Mouse (Mus musculus): Measurements from ENCODE around the gene Thbs2. TPM values are rescaled to one million over a fixed set of nuclear protein-coding genes. Genes with fewer than 3 reads are reported as not detected.

Gene Thbs2
- not detected for polyA plus RNA-seq (2017; shearing (Covaris generic))

DNA sequence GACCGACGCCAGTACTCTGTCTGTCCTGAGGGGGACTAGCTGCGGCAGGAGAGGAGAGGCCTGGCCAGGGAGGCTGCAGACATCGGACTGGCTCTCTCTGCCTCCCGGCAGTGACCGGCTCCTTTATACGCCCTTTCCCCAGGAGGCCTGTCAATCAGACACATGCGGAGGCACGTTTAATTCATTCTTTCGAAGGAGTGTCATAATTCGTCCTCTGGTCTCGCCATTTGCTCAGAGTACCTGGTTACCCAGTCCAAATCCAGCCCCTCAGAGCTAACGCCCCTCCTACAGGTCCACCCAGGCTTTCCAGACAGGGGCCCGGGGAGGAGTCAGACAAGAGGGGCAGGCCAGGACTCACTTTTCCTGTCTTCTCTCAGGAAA, at the start of gene Thbs2:
Thbs2 (minus strand) TSS at position 242 of the 381 bp plus-strand sequence.

Other genes with a start within 250 kb of the Thbs2 start
- gene Wdr27, start 248.9 kb upstream of the Thbs2 start, polyA plus RNA-seq (2017; shearing (Covaris generic)), result 2.2 TPM
- 40.9 TPM for gene 1600012H06Rik, start 248.9 kb upstream of the Thbs2 start, polyA plus RNA-seq (2017; shearing (Covaris generic))

All from CD4-positive, CD25-positive, alpha-beta regulatory T cell, adult 9 weeks (primary cell).